Mouse (Mus musculus) right cerebral cortex, postnatal 36 days (tissue): ENCODE measurements around the gene Fam3c.
"Not testable (repeated sequence)": the region's sequence is repeated elsewhere in the genome, so short reads cannot be mapped to it uniquely, and the experiment has no call there.

Experiments
- DNase-seq, 2 experiments: peaks; one replicate each; pipeline ENCODE4 v3.0.0; 2022; ENCODE audit warnings: low spot score in 2 of 2, mixed read lengths in 1 of 2

Gene Fam3c

GRCm38 (mm10) chr6:22290790-22291189 lies 65.3 kb downstream of the Fam3c start:
- no peak for DNase-seq

GRCm38 (mm10) chr6:22289461-22290021 lies 66.5 kb downstream of the Fam3c start:
- no peak for DNase-seq

GRCm38 (mm10) chr6:22288737-22289460 lies 67.1 kb downstream of the Fam3c start:
- peak in 1 of 2 experiments; percentile 10 for DNase-seq

GRCm38 (mm10) chr6:22288004-22288736 lies 67.9 kb downstream of the Fam3c start, which contains the start of gene Wnt16:
TSS of gene Wnt16 (plus strand) at chr6:22288227.
- peak in 1 of 2 experiments; percentile 30 for DNase-seq

GRCm38 (mm10) chr6:22282405-22282804 lies 73.6 kb downstream of the Fam3c start:
- no peak for DNase-seq

GRCm38 (mm10) chr6:22280217-22280861 lies 75.7 kb downstream of the Fam3c start:
- DNase-seq: peak in 1 of 2 experiments; percentile 11

- DNase-seq: no peak
These were observed 78.1 kb downstream of the Fam3c start for GRCm38 (mm10) chr6:22277941-22278340.

GRCm38 (mm10) chr6:22269840-22270521 lies 86.1 kb downstream of the Fam3c start:
- DNase-seq: no peak

- no peak for DNase-seq
These were observed 87.4 kb downstream of the Fam3c start for GRCm38 (mm10) chr6:22268677-22269076.

- no peak for DNase-seq
These were observed 88.0 kb downstream of the Fam3c start for GRCm38 (mm10) chr6:22267807-22268667.

- DNase-seq: no peak
These were observed 90.0 kb downstream of the Fam3c start for GRCm38 (mm10) chr6:22266018-22266417.

GRCm38 (mm10) chr6:22264094-22264493 lies 91.9 kb downstream of the Fam3c start:
- not testable (repeated sequence) for DNase-seq

GRCm38 (mm10) chr6:22262519-22262918 lies 93.5 kb downstream of the Fam3c start:
- DNase-seq: no peak

- no peak for DNase-seq
These were observed 97.3 kb downstream of the Fam3c start for GRCm38 (mm10) chr6:22258784-22259183.
